Mouse (Mus musculus) embryonic stem cell, embryonic (primary cell): ENCODE results near the gene Prok1.

ENCODE experiments used
- CTCF ChIA-PET, 4 experiments: fragments of 300-600 bp in 2 of 4; fragments of 350-600 bp in 2 of 4; sonication (Branson Sonifier 250); formaldehyde crosslinking; loops; one replicate each; lab custom pipeline; 2022; ENCODE audit warnings: inconsistent platforms in 2 of 4; lab: Charles Lee
- POLR2A ChIA-PET, 4 experiments: fragments of 300-600 bp in 2 of 4; fragments of 350-600 bp in 2 of 4; sonication (Branson Sonifier 250); formaldehyde crosslinking; loops; one replicate each; lab custom pipeline; 2022; ENCODE audit warnings: antibody characterized with exemption in 4 of 4, inconsistent platforms in 1 of 4; lab: Charles Lee

Gene Prok1

GRCm38 (mm10) chr3:107217101-107217480 is 22.4 kb downstream of the Prok1 start:
- ChIA-PET POLR2A (interaction anchor here in 1 of 4 experiments (0.5 kb wide), 1 partner anchor 8 kb away, joined by 3 read pairs; no protein-coding TSS in a partner anchor), CTCF (interaction anchor here in 1 of 4 experiments (0.6 kb wide), 1 partner anchor 192 kb away, joined by 3 read pairs; no protein-coding TSS in a partner anchor)

GRCm38 (mm10) chr3:107216400-107217100 is 23.0 kb downstream of the Prok1 start:
- CTCF ChIA-PET = interaction anchor here in 1 of 4 experiments (0.6 kb wide), 1 partner anchor 192 kb away, joined by 3 read pairs; no protein-coding TSS in a partner anchor

GRCm38 (mm10) chr3:107214606-107215005 is 24.9 kb downstream of the Prok1 start:
- CTCF ChIA-PET = no interaction called here
- POLR2A ChIA-PET = no interaction called here

More at GRCm38 (mm10) chr3:107216400-107217100, 23.0 kb downstream of the Prok1 start:
- POLR2A ChIA-PET = interaction anchor here in 1 of 4 experiments (0.5 kb wide), 1 partner anchor 9 kb away, joined by 3 read pairs; no protein-coding TSS in a partner anchor

DNA sequence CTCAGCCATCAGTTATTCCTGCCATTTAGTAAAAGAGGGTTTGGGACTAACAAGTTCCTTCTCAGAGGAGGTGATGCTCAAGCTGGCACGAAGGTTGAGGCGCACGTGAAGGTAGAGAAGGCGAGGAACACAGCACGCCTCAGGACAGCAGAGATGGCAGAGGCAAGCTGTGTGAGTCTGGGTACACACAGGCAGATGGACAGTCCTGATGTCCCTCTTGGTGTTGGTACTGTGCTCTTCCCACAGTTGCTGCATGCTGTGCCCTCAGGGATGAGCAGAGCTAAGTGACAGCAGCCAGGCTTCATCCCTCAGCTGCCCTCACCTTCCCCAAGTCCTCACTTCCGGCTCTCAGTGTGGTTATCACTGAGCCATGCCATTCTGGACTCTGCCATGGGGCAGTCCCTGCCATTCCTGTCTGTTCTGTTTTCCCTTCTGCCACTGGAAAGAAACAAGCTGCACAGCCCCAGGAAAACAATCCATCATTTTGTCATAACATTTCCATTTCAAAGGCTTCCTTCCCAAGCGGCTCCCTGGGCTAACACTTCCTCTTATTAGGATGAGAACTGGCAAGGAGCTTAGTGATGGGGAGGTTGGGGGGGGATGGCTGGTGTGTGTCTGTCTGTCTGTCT is 31.8 kb downstream of the Prok1 start:
- CTCF ChIA-PET = interaction anchor here in 1 of 4 experiments (0.6 kb wide), 1 partner anchor 360 kb away, joined by 3 read pairs; no protein-coding TSS in a partner anchor
- POLR2A ChIA-PET = no interaction called here

DNA sequence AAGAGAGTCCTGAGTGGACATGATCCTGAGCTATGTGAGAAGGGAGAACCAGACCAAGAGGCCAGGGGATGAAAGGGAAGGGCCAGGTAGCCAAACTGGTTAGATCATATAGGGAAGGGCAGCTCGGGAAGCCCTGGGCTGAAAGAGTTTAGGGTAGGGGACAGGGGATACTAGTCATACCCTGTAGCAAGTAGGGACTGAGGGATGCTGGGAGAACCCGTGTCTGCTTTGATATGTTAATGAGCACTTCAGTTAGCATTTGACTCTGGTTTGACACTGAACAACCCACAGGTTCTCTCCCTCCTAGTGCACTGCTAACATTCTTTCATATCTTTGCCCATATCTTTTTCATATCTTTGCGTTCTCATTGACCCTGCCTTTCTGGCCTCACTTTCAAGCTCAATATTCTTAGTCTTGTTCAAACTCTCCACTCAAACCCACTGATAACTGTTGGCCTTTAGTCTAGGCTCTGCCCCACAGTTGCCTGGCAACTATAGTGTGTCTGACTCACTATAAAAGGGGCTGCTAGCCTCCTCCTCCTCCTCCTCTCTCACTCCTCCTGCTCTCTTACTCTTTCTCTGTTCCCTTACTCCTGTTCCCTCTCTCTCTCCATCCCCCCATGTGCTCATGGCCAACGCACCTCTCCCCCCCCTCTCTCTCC is 32.9 kb downstream of the Prok1 start:
- POLR2A ChIA-PET = interaction anchor here in 1 of 4 experiments (0.6 to 1.2 kb wide), 3 partner anchors 23 to 72 kb away, joined by 3 read pairs; partner anchors contain the start of gene Lamtor5
- CTCF ChIA-PET = interaction anchor here in 3 of 4 experiments (0.5 to 1.7 kb wide), 18 partner anchors 10 to 303 kb away, joined by 3 to 6 read pairs (median 3); partner anchors contain the start of gene Lamtor5 (in 1 of the 3)

- POLR2A ChIA-PET = interaction anchor here in 1 of 4 experiments (0.6 to 1.2 kb wide), 4 partner anchors 23 to 256 kb away, joined by 3 read pairs; partner anchors contain the start of gene Lamtor5
Observed at GRCm38 (mm10) chr3:107205994-107206393, 33.5 kb downstream of the Prok1 start.

GRCm38 (mm10) chr3:107205170-107205569 is 34.3 kb downstream of the Prok1 start:
- POLR2A ChIA-PET = interaction anchor here in 1 of 4 experiments (1.1 to 1.2 kb wide), 2 partner anchors 74 to 257 kb away, joined by 3 read pairs; partner anchors contain the start of gene Lamtor5
- CTCF ChIA-PET = interaction anchor here in 3 of 4 experiments (0.6 to 1.7 kb wide), 11 partner anchors 13 to 659 kb away, joined by 3 to 6 read pairs (median 3); partner anchors contain the start of gene A630076J17Rik (in 1 of the 3)

More at GRCm38 (mm10) chr3:107205994-107206393, 33.5 kb downstream of the Prok1 start:
- CTCF ChIA-PET = interaction anchor here in 3 of 4 experiments (0.5 to 1.7 kb wide), 23 partner anchors 9 to 658 kb away, joined by 3 to 6 read pairs (median 3); partner anchors contain the start of genes A630076J17Rik (in 1 of the 3) and Lamtor5 (in 1 of the 3)

DNA sequence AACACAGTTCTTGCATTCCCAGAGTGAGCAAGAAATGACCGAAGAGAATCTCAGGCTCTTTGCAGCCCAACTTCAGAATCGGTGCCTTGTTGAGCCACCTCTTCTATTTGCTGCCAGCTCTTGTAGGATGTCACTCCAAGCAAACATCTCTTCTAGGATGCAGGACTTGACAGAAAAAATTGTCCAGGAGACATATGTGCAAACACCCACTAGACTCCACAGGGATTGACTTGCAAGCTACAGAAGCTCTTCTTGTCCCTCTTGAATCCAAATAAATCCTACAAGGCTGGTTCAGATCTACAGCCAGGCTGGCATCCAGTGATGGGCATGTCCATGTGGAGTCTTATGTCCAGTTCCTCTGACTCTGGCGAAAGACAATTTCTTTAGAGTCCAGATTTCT is 35.1 kb downstream of the Prok1 start:
- CTCF ChIA-PET = no interaction called here
- POLR2A ChIA-PET = no interaction called here

GRCm38 (mm10) chr3:107201310-107202180 is 38.0 kb downstream of the Prok1 start:
- POLR2A ChIA-PET = no interaction called here
- CTCF ChIA-PET = interaction anchor here in 1 of 4 experiments (1.6 kb wide), 1 partner anchor 261 kb away, joined by 3 read pairs; no protein-coding TSS in a partner anchor

- ChIA-PET CTCF (interaction anchor here in 3 of 4 experiments (0.5 to 2.5 kb wide), 4 partner anchors 8 to 287 kb away, joined by 3 to 11 read pairs (median 6); no protein-coding TSS in a partner anchor), POLR2A (no interaction called here)
Observed at GRCm38 (mm10) chr3:107188226-107188899, 51.1 kb downstream of the Prok1 start.

DNA sequence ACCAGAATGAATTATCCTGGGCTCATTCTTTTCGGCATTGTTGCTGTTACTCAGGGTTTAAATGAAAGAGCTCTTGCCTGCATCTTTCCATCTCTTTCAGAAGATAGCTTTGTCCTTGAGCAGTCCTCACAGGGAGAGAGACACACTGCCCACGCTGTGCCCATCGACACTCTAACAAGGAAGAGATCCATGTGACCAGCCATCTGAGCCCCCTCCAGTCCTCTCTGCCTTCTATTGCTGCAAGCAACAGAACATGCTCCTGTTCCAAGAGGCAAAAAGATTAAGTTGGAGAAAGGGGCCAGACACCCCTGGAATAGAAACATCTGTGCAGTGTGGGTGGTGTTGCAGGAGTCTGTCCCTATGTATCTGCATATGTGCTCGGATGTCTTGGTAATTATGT is 52.5 kb downstream of the Prok1 start:
- CTCF ChIA-PET = no interaction called here
- POLR2A ChIA-PET = no interaction called here

- CTCF ChIA-PET = no interaction called here
- POLR2A ChIA-PET = no interaction called here
Observed at GRCm38 (mm10) chr3:107185597-107185996, 53.9 kb downstream of the Prok1 start.

DNA sequence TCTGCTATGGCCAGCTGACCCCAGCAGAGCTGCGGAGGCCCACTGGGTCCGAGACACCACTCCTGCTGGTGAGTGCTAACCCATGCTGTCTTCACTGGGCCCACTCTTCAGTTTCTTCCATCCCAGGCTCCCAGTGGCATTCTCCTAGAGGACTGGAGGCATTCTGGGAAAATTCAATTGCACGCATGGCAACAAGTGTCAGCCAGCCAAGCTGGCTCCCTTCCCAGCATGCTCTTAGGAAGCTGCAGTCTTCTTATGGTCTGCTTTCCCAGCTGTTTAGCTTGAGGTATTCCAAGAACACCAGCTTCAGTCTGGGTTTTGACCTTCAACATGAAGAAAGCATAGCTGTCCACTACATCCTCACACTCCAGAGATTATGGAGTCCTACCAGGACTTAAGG is 56.3 kb downstream of the Prok1 start:
- ChIA-PET POLR2A (no interaction called here), CTCF (no interaction called here)
